Mouse (Mus musculus): ENCODE results near the gene Ric1. TPM values are rescaled to one million over a fixed set of nuclear protein-coding genes. Genes with fewer than 3 reads are reported as not detected.
"Not testable (repeated sequence)": the region's sequence is repeated elsewhere in the genome, so short reads cannot be mapped to it uniquely, and the experiment has no call there.

Gene Ric1
- polyA plus RNA-seq, 1 experiment: 1.4 TPM

GRCm38 (mm10) chr19:29522445-29523229 lies 555 bp downstream of the Ric1 start:
- Histone ChIP-seq H3K9me3 (no peaks in the 10 kb centered on the region), H3K27me3 (replicated peaks) (no peaks in the 10 kb centered on the region), H3K4me1 (peaks cover 20% of the 10 kb centered on the region; the same call in 1 of the 2 replicates), H3K4me3 (replicated peaks) (peak overlapping the region; percentile 99), H3K36me3 (replicated peaks; ENCODE audit: low read length) (peaks cover 3% of the 10 kb centered on the region)
- TF ChIP-seq GATA1 (IDR thresholded peaks at IDR 0.05; ENCODE audit: borderline replicate concordance, low read length): no peak
- no peak for TF ChIP-seq FLI1 (IDR thresholded peaks at IDR 0.05; ENCODE audit: low read length)

GRCm38 (mm10) chr19:29523230-29523582 lies 1.1 kb downstream of the Ric1 start:
- Histone ChIP-seq H3K4me3 (replicated peaks) (peak overlapping the region; percentile 99), H3K4me1 (peaks cover 20% of the 10 kb centered on the region; the same call in 1 of the 2 replicates), H3K9me3 (no peaks in the 10 kb centered on the region), H3K36me3 (replicated peaks; ENCODE audit: low read length) (peaks cover 3% of the 10 kb centered on the region), H3K27me3 (replicated peaks) (no peaks in the 10 kb centered on the region)
- TF ChIP-seq FLI1 (IDR thresholded peaks at IDR 0.05; ENCODE audit: low read length) (no peak), GATA1 (IDR thresholded peaks at IDR 0.05; ENCODE audit: borderline replicate concordance, low read length) (no peak)

GRCm38 (mm10) chr19:29523701-29524100 lies 1.6 kb downstream of the Ric1 start:
- H3K4me1 ChIP-seq: peaks cover 24% of the 10 kb centered on the region
- peaks cover 3% of the 10 kb centered on the region for H3K36me3 ChIP-seq (replicated peaks; ENCODE audit: low read length)
- H3K27me3 ChIP-seq (replicated peaks): no peaks in the 10 kb centered on the region
- H3K9me3 ChIP-seq: no peaks in the 10 kb centered on the region
- H3K4me3 ChIP-seq (replicated peaks): peak overlapping the region; percentile 99
- TF ChIP-seq GATA1 (IDR thresholded peaks at IDR 0.05; ENCODE audit: borderline replicate concordance, low read length) (no peak), FLI1 (IDR thresholded peaks at IDR 0.05; ENCODE audit: low read length) (no peak)

GRCm38 (mm10) chr19:29524614-29525013 lies 2.5 kb downstream of the Ric1 start:
- Histone ChIP-seq H3K4me3 (replicated peaks) (no peak overlapping the region), H3K27me3 (replicated peaks) (no peaks in the 10 kb centered on the region), H3K9me3 (no peaks in the 10 kb centered on the region), H3K4me1 (peaks cover 29% of the 10 kb centered on the region), H3K36me3 (replicated peaks; ENCODE audit: low read length) (peaks cover 6% of the 10 kb centered on the region)
- TF ChIP-seq GATA1 (IDR thresholded peaks at IDR 0.05; ENCODE audit: borderline replicate concordance, low read length) (no peak), FLI1 (IDR thresholded peaks at IDR 0.05; ENCODE audit: low read length) (no peak)

- not testable (repeated sequence) for H3K36me3 ChIP-seq (replicated peaks; ENCODE audit: low read length); H3K27me3 ChIP-seq (replicated peaks); H3K4me3 ChIP-seq (replicated peaks); H3K9me3 ChIP-seq
- peaks cover 31% of the 10 kb centered on the region for H3K4me1 ChIP-seq
Observed at GRCm38 (mm10) chr19:29525588-29525987, 3.5 kb downstream of the Ric1 start.

GRCm38 (mm10) chr19:29526837-29527236 lies 4.8 kb downstream of the Ric1 start:
- Histone ChIP-seq H3K27me3 (replicated peaks) (no peaks in the 10 kb centered on the region), H3K36me3 (replicated peaks; ENCODE audit: low read length) (peaks cover 4% of the 10 kb centered on the region)
- TF ChIP-seq GATA1 (IDR thresholded peaks at IDR 0.05; ENCODE audit: borderline replicate concordance, low read length) (no peak), FLI1 (IDR thresholded peaks at IDR 0.05; ENCODE audit: low read length) (no peak)

GRCm38 (mm10) chr19:29527299-29527698 lies 5.2 kb downstream of the Ric1 start:
- H3K4me3 ChIP-seq (replicated peaks): no peak overlapping the region
- peaks cover 4% of the 10 kb centered on the region for H3K36me3 ChIP-seq (replicated peaks; ENCODE audit: low read length)
- no peak for TF ChIP-seq GATA1 (IDR thresholded peaks at IDR 0.05; ENCODE audit: borderline replicate concordance, low read length)
- TF ChIP-seq FLI1 (IDR thresholded peaks at IDR 0.05; ENCODE audit: low read length): no peak
- no peaks in the 10 kb centered on the region for H3K9me3 ChIP-seq
- H3K4me1 ChIP-seq: peaks cover 24% of the 10 kb centered on the region
- no peaks in the 10 kb centered on the region for H3K27me3 ChIP-seq (replicated peaks)

More at GRCm38 (mm10) chr19:29526837-29527236, 4.8 kb downstream of the Ric1 start:
- H3K9me3 ChIP-seq: no peaks in the 10 kb centered on the region
- peaks cover 24% of the 10 kb centered on the region for H3K4me1 ChIP-seq
- H3K4me3 ChIP-seq (replicated peaks): no peak overlapping the region

- Histone ChIP-seq H3K4me1 (peaks cover 22% of the 10 kb centered on the region), H3K9me3 (no peaks in the 10 kb centered on the region), H3K36me3 (replicated peaks; ENCODE audit: low read length) (peaks cover 7% of the 10 kb centered on the region), H3K4me3 (replicated peaks) (no peak overlapping the region), H3K27me3 (replicated peaks) (no peaks in the 10 kb centered on the region)
- TF ChIP-seq FLI1 (IDR thresholded peaks at IDR 0.05; ENCODE audit: low read length): no peak
- TF ChIP-seq GATA1 (IDR thresholded peaks at IDR 0.05; ENCODE audit: borderline replicate concordance, low read length): no peak
Observed at GRCm38 (mm10) chr19:29528568-29528967, 6.5 kb downstream of the Ric1 start.

- TF ChIP-seq GATA1 (IDR thresholded peaks at IDR 0.05; ENCODE audit: borderline replicate concordance, low read length) (no peak), FLI1 (IDR thresholded peaks at IDR 0.05; ENCODE audit: low read length) (no peak)
- Histone ChIP-seq H3K4me3 (replicated peaks) (no peak overlapping the region), H3K36me3 (replicated peaks; ENCODE audit: low read length) (peaks cover 39% of the 10 kb centered on the region), H3K4me1 (peaks cover 14% of the 10 kb centered on the region), H3K27me3 (replicated peaks) (no peaks in the 10 kb centered on the region), H3K9me3 (peaks cover 3% of the 10 kb centered on the region; the same call in 1 of the 2 replicates)
Observed at GRCm38 (mm10) chr19:29534030-29534429, 11.9 kb downstream of the Ric1 start.

- no peaks in the 10 kb centered on the region for H3K27me3 ChIP-seq (replicated peaks)
- H3K36me3 ChIP-seq (replicated peaks; ENCODE audit: low read length): peaks cover 16% of the 10 kb centered on the region
- H3K9me3 ChIP-seq: no peaks in the 10 kb centered on the region
- no peak for TF ChIP-seq GATA1 (IDR thresholded peaks at IDR 0.05; ENCODE audit: borderline replicate concordance, low read length)
- TF ChIP-seq FLI1 (IDR thresholded peaks at IDR 0.05; ENCODE audit: low read length): no peak
- H3K4me3 ChIP-seq (replicated peaks): no peak overlapping the region
- peaks cover 7% of the 10 kb centered on the region for H3K4me1 ChIP-seq
Observed at GRCm38 (mm10) chr19:29542256-29542970, 20.3 kb downstream of the Ric1 start.
